Mouse (Mus musculus) 3T3-L1 (cell line): ENCODE measurements around the gene Ifngr1.

ENCODE experiments used
- DNase-seq: peaks from one replicate; pipeline ENCODE4 v3.0.0-alpha.2; 2015; ENCODE audit warnings: low read depth, low spot score

Ifngr1 gene

GRCm38 (mm10) chr10:19591641-19592441 lies at the start of gene Ifngr1:
Gene Ifngr1, plus strand, starts transcription at chr10:19591949.
- DNase-seq = peak; percentile 98

DNA sequence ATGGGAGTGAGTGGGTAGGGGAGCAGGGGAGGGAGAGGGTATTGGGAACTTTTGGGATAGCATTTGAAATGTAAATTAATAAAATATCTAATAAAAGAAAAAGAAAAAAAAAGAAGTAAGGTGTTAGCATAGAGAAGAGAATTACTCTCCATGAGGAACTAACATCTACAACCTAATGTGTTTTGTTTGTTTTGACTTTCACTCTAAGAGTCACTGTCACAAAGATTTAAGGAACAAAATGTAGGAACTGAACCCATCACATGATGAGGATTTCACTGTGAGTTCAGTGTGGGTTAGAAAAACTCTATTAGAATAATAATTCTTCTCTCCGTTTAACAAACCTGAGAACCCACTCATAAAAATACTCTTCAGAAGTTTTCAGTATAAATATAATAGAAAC lies 44.9 kb upstream of the Ifngr1 start:
- no peak for DNase-seq

DNA sequence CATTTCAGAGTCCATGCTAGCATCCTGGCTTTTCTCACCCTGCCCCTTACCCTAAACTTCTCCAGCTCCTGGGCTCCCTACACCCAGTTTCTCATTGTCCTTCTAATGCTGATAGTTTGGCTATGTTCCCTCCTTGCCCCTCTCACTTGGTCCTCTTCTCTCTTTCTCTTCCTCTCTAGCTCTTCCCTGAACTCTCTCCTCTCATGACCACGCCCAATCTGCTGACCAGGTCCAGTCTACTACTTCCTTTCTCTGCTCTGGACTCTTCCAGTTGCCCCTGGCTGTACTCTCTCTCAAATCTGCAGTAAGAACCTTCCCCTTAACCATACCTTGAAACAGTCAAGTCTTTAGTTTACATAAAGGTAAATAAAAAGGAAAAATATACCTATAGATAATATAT lies 43.7 kb upstream of the Ifngr1 start:
- no peak for DNase-seq

- DNase-seq = no peak
These were observed 43.3 kb upstream of the Ifngr1 start for GRCm38 (mm10) chr10:19548491-19548890.

GRCm38 (mm10) chr10:19551585-19551984 lies 40.2 kb upstream of the Ifngr1 start:
- DNase-seq = no peak

DNA sequence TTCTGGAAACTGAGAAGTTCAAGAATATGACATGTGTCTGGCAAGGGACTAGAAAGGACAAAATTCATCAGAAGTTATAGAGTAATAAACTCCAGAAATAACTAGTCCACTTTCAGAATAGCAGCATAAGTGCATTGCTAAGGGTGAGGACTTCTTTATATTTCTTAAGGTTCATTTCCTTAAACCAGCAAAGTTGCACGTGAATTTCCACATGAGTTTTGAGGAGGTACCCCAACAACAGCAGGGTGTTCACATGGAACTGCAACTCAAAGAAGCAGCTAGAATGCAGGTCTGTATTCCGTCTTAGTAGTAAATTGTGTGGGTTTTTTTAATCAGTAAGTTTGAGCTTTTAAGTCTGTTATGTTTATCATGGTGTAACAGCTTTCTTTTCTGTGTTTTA lies 37.9 kb upstream of the Ifngr1 start:
- no peak for DNase-seq

GRCm38 (mm10) chr10:19557696-19558095 lies 34.1 kb upstream of the Ifngr1 start:
- no peak for DNase-seq

- DNase-seq = no peak
These were observed 32.1 kb upstream of the Ifngr1 start for GRCm38 (mm10) chr10:19559565-19560165.

DNA sequence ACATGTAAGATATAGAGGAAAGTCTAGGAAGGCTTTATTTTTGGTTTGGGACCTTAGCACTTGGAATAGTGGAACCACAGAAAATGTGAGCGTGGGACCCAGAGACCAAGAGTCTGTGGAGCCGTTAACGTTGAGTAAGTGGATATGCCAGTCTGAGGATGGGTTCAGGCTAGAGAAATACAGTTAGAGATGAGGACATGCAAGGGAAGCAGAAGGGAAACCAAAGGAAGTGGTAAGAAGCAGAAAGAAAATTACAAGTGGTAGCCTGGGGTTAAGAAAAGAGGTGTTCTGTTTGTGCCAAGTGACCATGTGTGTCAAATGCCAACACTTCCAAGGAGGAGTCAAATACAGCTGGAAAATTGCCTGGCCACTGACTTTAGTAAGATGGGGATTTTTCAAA lies 29.2 kb upstream of the Ifngr1 start:
- DNase-seq = peak; percentile 46

GRCm38 (mm10) chr10:19563443-19563861 lies 28.3 kb upstream of the Ifngr1 start:
- DNase-seq = peak; percentile 82

GRCm38 (mm10) chr10:19567481-19567880 lies 24.3 kb upstream of the Ifngr1 start:
- no peak for DNase-seq

- peak; percentile 67 for DNase-seq
These were observed 21.5 kb upstream of the Ifngr1 start for GRCm38 (mm10) chr10:19570288-19570687.

DNA sequence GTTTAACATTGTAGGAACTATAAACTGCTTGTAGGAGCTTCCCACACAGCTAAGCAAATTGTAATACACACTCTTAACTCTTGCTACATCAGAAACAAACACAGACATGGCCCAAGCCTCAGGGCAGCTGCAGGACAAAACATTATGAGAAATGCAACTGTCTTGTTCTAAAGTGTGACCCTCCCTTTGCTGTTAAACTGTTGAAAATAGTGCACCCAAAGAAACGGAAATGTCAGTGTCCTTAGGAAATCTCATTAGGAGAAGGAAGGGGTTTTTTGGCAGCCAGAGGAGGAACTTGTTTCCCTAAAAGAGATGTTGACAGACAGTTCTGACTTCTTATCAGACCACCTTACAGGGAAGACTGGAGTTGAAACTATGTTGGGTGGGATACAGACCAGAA lies 21.0 kb upstream of the Ifngr1 start:
- no peak for DNase-seq

- no peak for DNase-seq
These were observed 14.2 kb upstream of the Ifngr1 start for GRCm38 (mm10) chr10:19577571-19577970.

DNA sequence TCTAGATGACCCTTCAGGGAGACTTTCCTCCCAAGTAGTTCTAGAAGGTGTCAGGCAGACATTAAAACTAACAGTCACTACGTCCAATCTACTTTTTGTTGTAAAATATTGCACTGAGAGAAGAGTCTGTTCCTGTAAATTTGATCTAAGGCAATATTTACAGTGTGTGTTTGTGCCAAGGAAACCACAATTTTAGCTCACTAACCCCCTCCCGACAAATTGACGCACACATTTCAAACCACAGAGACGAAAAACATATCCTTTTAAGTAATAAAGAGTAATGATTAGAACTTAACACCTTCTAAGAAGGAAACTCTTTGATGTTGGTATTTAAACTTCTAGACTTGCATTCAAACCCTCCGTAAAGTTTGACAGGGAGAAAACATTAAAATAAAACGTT lies 13.7 kb upstream of the Ifngr1 start:
- DNase-seq = no peak

- DNase-seq = no peak
These were observed 13.3 kb upstream of the Ifngr1 start for GRCm38 (mm10) chr10:19578409-19578986.

GRCm38 (mm10) chr10:19580660-19581059 lies 11.1 kb upstream of the Ifngr1 start:
- no peak for DNase-seq

DNA sequence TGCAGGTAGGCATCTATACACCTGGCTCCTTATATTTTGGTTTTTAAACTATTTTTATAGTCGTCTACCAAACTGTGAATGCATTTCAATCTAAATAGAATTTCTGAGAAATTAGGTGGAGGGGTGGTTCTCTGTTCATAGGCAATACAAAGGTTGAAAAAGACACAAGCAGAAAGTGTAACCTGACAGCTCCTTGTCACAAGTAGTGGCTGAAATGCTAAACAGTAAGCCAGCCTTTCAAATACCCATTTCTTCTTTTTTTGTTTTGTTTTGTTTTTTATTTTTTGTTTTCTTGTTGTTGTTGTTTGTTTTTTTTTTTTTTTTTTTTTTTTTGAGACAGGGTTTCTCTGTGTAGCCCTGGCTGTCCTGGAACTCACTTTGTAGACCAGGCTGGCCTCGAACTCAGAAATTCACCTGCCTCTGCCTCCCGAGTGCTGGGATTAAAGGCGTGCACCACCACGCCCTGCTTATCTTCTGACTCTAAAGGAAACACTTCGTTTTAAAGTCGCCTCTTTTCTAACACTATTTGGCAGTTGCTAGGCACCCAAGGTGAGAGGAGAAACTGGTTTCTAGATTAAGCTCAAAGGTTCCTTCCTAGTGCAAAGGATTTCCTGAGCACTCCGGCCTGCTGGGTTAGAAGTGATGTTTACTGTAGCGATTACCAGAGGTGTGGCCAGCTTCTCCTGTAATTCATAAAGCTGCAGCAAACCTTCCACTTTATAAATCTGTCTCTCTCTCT lies 9.7 kb upstream of the Ifngr1 start:
- no peak for DNase-seq

DNA sequence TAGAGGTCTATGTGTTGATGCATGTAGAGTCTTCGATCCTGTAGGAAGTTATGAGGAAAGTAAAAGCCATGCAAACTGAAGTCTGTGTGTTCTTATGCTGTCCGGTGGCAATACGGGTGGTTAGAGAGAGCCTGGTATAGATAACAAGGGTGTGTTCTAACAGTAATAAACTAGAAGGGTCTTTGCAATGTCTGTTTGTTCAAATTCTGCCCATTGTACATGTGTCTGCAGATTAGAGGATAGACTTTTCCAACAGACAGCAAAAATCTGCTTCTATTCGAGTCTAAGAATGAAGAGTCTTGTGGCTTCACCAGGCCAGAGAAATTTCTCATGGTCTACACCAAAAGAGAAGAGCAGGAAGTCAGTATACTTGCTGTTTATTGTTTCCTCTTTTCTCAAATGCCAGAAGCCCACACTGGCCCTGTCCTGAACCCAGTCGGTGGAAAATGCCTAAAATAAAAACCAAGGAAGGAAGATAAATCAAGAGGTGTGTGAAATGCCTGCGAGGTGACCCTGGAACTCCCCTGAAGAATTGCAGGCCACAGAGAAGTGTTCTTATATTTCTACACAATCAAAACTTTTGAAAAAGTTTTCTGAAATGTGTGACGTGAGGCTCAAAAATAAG lies 8.8 kb upstream of the Ifngr1 start:
- no peak for DNase-seq

DNA sequence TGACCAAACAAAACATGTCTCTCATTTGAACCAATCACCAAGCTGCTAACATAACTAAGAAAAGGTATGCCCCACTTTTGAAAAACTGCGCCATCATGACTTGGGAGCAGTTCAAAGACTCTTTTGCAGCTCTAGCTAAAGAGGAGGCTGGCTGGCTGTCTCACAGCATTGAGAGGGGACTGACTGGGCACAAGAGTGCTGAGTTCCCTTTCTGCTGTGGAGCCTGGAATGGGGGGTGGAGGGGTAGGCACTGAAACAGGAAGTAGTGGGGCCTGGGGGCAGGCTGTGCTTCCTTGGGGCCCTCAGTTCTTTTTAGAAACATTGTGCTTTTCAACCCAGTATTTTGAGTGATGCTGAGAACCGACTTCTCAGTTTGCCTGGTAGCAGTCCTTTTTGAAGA lies 7.7 kb upstream of the Ifngr1 start:
- DNase-seq = no peak

DNA sequence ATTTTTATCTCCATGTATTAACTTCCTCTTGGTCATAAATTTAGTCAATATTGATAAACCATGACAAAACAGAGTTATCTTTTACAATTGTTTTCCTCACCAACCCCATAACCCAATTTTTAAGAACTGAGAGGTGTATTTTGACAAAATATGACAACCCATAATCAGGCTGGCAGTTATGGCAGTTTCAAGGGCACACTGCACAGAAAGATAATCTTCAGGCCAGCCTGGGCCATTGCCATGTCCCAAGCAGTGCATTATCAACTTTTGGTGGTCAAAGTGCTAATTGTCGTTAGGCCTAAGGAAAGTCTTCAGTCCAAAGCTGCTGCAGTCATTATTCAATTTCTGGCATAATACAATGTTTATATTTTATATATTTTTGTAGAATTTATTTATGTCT lies 6.9 kb upstream of the Ifngr1 start:
- DNase-seq = no peak

- DNase-seq = no peak
These were observed 5.9 kb upstream of the Ifngr1 start for GRCm38 (mm10) chr10:19585860-19586259.
